Mouse (Mus musculus): ENCODE measurements around the gene Glis2. TPM values are rescaled to one million over a fixed set of nuclear protein-coding genes. Genes with fewer than 3 reads are reported as not detected.

Glis2 gene
- total and polyA plus RNA-seq, 3 experiments: 0.62 to 5.0 TPM; not detected in 1

DNA sequence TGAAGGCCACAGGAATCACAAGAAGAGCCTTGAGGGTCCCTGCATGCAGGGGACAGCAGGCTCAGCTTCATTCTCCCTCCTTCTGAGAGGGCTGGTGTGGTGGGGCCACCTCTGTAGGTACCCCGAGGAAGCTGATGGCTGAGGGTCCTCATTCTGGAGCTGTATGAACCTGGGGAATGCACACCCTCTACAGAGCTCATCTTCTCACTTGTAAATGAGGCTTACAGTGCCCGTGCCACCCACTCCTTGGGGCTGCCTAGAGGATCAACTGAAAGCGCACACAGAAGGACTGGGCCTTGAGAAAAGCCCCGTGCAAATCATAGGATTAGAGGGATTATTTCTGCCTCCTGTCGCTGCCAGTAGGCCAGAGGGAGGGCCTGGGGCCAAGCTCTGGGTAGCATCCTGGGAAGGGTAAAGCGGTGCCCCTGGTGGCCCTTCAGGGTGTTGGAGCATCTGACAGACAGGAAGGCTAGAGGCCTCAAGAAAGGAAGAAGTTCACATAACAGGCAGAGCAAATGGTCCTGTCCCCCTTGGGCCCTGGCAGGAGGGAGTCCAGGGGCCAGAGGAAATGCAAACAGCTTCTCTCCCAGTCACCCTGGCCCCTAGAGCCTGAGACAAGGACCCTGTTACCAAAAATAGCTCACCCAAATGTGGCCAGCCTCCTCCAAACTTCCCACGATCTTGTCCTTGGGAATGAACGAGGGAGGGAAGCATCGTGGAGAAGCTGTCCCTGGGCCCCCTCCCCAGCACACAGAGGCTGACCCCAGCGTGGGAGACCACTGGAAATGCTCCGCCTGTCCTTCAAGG is 61.5 kb downstream of the Glis2 start:
- H3K9me3 ChIP-seq (replicated peaks; ENCODE audit: insufficient read depth, low read length): no peaks in the 10 kb centered on the region
- TF ChIP-seq ZKSCAN1 (IDR thresholded peaks at IDR 0.05; ENCODE audit: low read depth, low read length) (no peak), CTCF (IDR thresholded peaks at IDR 0.05 in 2 of 3, conservative IDR thresholded peaks at IDR 0.05 in 1 of 3; ENCODE audit: control insufficient read depth in 1 of 3, insufficient read depth in 1 of 3, low read depth in 2 of 3, low read length in 3 of 3, poor library complexity in 1 of 3, severe bottlenecking in 1 of 3) (peak in 1 of 3 experiments; percentile 3; a peak in 2 of 6 replicates), E2F4 (IDR thresholded peaks at IDR 0.05; ENCODE audit: borderline replicate concordance, low read depth, low read length) (no peak)
- no peak overlapping the region for H3K27ac ChIP-seq (ENCODE audit: control insufficient read depth, low read depth, low read length)
- peaks cover 0 to 2% of the 10 kb centered on the region in 2 experiments; a peak in 1 of 4 replicates for H3K36me3 ChIP-seq (ENCODE audit: control insufficient read depth in 1 of 2, insufficient read depth in 2 of 2, low read length in 2 of 2)
- H3K4me3 ChIP-seq (ENCODE audit: control insufficient read depth in 1 of 2, insufficient read depth in 1 of 2, low read depth in 2 of 2, low read length in 2 of 2): no peak overlapping the region
- no peaks in the 10 kb centered on the region for H3K4me1 ChIP-seq (ENCODE audit: control insufficient read depth in 1 of 2, insufficient read depth in 2 of 2, low read length in 2 of 2)
- no peak overlapping the region for H3K9ac ChIP-seq (ENCODE audit: control insufficient read depth, low read depth, low read length, poor library complexity, severe bottlenecking)
- no peak for DNase-seq (ENCODE audit: low read depth, low spot score)
- no peaks in the 10 kb centered on the region for H3K27me3 ChIP-seq (ENCODE audit: control insufficient read depth in 1 of 2, insufficient read depth in 2 of 2, low read length in 2 of 2)
- no peaks in the 10 kb centered on the region for H3K79me2 ChIP-seq (ENCODE audit: control insufficient read depth, insufficient read depth, low read length, poor library complexity)

DNA sequence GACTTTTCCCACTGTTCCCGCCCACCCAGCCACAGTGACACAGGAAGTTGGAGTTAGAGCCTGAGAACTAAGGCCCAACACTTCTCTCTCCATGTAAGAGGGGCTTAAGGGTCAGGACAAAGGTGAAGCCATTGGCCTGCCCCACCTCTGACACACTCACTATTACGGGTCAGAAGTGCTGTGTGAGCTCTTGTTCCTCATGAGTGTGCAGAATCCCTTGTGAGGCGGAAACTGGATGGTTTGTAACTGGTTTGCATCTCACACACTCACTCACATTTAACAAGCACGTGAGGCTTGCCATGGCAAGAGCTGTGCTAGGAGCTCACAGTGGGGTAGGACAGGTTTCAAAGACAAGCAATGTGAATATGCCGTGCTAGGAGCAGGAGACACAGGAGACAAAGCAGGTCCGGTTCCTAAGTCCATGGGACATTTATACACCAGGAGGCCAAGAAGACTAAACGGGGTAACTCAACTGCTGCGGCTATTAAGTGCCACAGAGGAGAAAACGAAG is 62.1 kb downstream of the Glis2 start:
- Histone ChIP-seq H3K9me3 (replicated peaks; ENCODE audit: insufficient read depth, low read length) (no peaks in the 10 kb centered on the region), H3K27ac (ENCODE audit: control insufficient read depth, low read depth, low read length) (no peak overlapping the region), H3K36me3 (ENCODE audit: control insufficient read depth in 1 of 2, insufficient read depth in 2 of 2, low read length in 2 of 2) (peaks cover 0 to 2% of the 10 kb centered on the region in 2 experiments; a peak in 1 of 4 replicates), H3K4me1 (ENCODE audit: control insufficient read depth in 1 of 2, insufficient read depth in 2 of 2, low read length in 2 of 2) (no peaks in the 10 kb centered on the region), H3K4me3 (ENCODE audit: control insufficient read depth in 1 of 2, insufficient read depth in 1 of 2, low read depth in 2 of 2, low read length in 2 of 2) (no peak overlapping the region), H3K9ac (ENCODE audit: control insufficient read depth, low read depth, low read length, poor library complexity, severe bottlenecking) (no peak overlapping the region), H3K79me2 (ENCODE audit: control insufficient read depth, insufficient read depth, low read length, poor library complexity) (no peaks in the 10 kb centered on the region), H3K27me3 (ENCODE audit: control insufficient read depth in 1 of 2, insufficient read depth in 2 of 2, low read length in 2 of 2) (no peaks in the 10 kb centered on the region)
- TF ChIP-seq JUND (IDR thresholded peaks at IDR 0.05; ENCODE audit: low read depth, low read length): no peak
- no peak for TF ChIP-seq MAZ (IDR thresholded peaks at IDR 0.05; ENCODE audit: low read depth, low read length)
- TF ChIP-seq POLR2A (IDR thresholded peaks at IDR 0.05; ENCODE audit: control insufficient read depth in 1 of 2, insufficient read depth in 1 of 2, low read depth in 1 of 2, low read length in 2 of 2, poor library complexity in 1 of 2): no peak
- no peak for TF ChIP-seq ETS1 (IDR thresholded peaks at IDR 0.05; ENCODE audit: low read depth, low read length)
- TF ChIP-seq E2F4 (IDR thresholded peaks at IDR 0.05; ENCODE audit: borderline replicate concordance, low read depth, low read length): no peak
- no peak for TF ChIP-seq ELF1 (IDR thresholded peaks at IDR 0.05; ENCODE audit: low read depth, low read length)
- no peak for TF ChIP-seq ZNF384 (IDR thresholded peaks at IDR 0.05; ENCODE audit: low read depth, low read length)
- TF ChIP-seq USF1 (IDR thresholded peaks at IDR 0.05; ENCODE audit: low read depth, low read length): no peak
- no peak for TF ChIP-seq ZKSCAN1 (IDR thresholded peaks at IDR 0.05; ENCODE audit: low read depth, low read length)
- TF ChIP-seq MAX (IDR thresholded peaks at IDR 0.05; ENCODE audit: low read length): no peak
- TF ChIP-seq GATA1 (IDR thresholded peaks at IDR 0.05; ENCODE audit: low read depth, low read length): no peak
- no peak for TF ChIP-seq KAT2A (conservative IDR thresholded peaks at IDR 0.05; ENCODE audit: low read depth, low read length)
- no peak for TF ChIP-seq CHD1 (IDR thresholded peaks at IDR 0.05; ENCODE audit: low read depth, low read length)
- TF ChIP-seq ZMIZ1 (IDR thresholded peaks at IDR 0.05; ENCODE audit: low read depth, low read length): no peak
- DNase-seq (ENCODE audit: low read depth, low spot score): no peak

Measured in MEL (cell line).